Comparison of ENCODE assay signal across 17 mouse cellular contexts in genomic region chr14:34225986-34226385, GRCm38 (mm10). TPM values are rescaled to one million over a fixed set of nuclear protein-coding genes. Genes with fewer than 3 reads are reported as not detected.
DNase-seq lines count a peak whose midpoint lies in the region; ATAC-seq and TF ChIP-seq lines count a peak whose summit lies in the region.
"Had no signal": no experiment of that assay in that cellular context is flagged by ENCODE, and none has a peak within 500 bp of the region (broad histone marks: within the 10 kb centered on the region; RNA-seq: fewer than 3 reads in every experiment).

No protein-coding gene starts in this region.

- 80% methylated on average over 9 of the region's 9 CpGs for WGBS in intestine, embryonic 14.5 days
- WGBS in intestine, postnatal 0 days = 85% methylated on average over 9 of the region's 9 CpGs
- WGBS in limb, embryonic 10.5 days = 88% methylated on average over 9 of the region's 9 CpGs

- no peaks in the 10 kb centered on the region for H3K4me1 ChIP-seq in intestine, embryonic 14.5 days (replicated peaks; ENCODE audit: control insufficient read depth, insufficient read depth, low read length)
- H3K4me1 ChIP-seq in intestine, postnatal 0 days (replicated peaks; ENCODE audit: control insufficient read depth, insufficient read depth, low read length) = no peaks in the 10 kb centered on the region
- H3K4me1 ChIP-seq in limb, embryonic 10.5 days = peaks cover 7% of the 10 kb centered on the region; the same call in 1 of the 2 replicates
- H3K4me1 ChIP-seq: embryonic facial prominence, embryonic 10.5 days; embryonic facial prominence, embryonic 12.5 days; forebrain, embryonic 13.5 days; forebrain, embryonic 15.5 days had no signal

- DNase-seq in intestine, embryonic 14.5 days (ENCODE audit: low spot score) = peak; percentile 40
- DNase-seq in limb, embryonic 10.5 days (ENCODE audit: low spot score) = no peak
- DNase-seq in urinary bladder, adult 18-20 months (ENCODE audit: low spot score in 2 of 2) = no peak
- DNase-seq: adrenal gland, adult 8-10 months; adrenal gland, postnatal 14 days; adrenal gland, postnatal 36 days; cerebellum, adult 11-12 months; cerebellum, adult 9-10 months had no signal

- peaks cover 4% of the 10 kb centered on the region for H3K27me3 ChIP-seq in intestine, embryonic 14.5 days (replicated peaks; ENCODE audit: control insufficient read depth, insufficient read depth, low read length)
- H3K27me3 ChIP-seq in intestine, postnatal 0 days (replicated peaks; ENCODE audit: control insufficient read depth, insufficient read depth, low read length) = 0 out of 2 replicates have a peak, but pooled peaks cover 3% of the 10 kb centered on the region
- peaks cover 16% of the 10 kb centered on the region for H3K27me3 ChIP-seq in limb, embryonic 10.5 days (ENCODE audit: low read depth, poor library complexity, severe bottlenecking)

- no peak overlapping the region for H3K4me2 ChIP-seq in intestine, embryonic 14.5 days (ENCODE audit: low read length)
- no peak overlapping the region for H3K4me2 ChIP-seq in intestine, postnatal 0 days (replicated peaks; ENCODE audit: low read depth)
- H3K4me2 ChIP-seq: embryonic facial prominence, embryonic 12.5 days; forebrain, embryonic 13.5 days; forebrain, embryonic 15.5 days had no signal

- TF ChIP-seq CTCF in intestine, postnatal 0 days (IDR thresholded peaks at IDR 0.05; ENCODE audit: low read depth) = no peak

- no peaks in the 10 kb centered on the region for H3K36me3 ChIP-seq in intestine, embryonic 14.5 days (ENCODE audit: control insufficient read depth, insufficient read depth, low read length)
- no peaks in the 10 kb centered on the region for H3K36me3 ChIP-seq in intestine, postnatal 0 days (ENCODE audit: control insufficient read depth, insufficient read depth)
- no peaks in the 10 kb centered on the region for H3K36me3 ChIP-seq in limb, embryonic 10.5 days
- H3K36me3 ChIP-seq: embryonic facial prominence, embryonic 10.5 days; embryonic facial prominence, embryonic 12.5 days; forebrain, embryonic 15.5 days had no signal

- no peak overlapping the region for H3K27ac ChIP-seq in intestine, embryonic 14.5 days (ENCODE audit: low read depth)
- no peak overlapping the region for H3K27ac ChIP-seq in intestine, postnatal 0 days (ENCODE audit: low read depth, low read length)
- 0 out of 2 replicates have a peak overlapping the region, but pooled peaks have one; percentile 30 for H3K27ac ChIP-seq in limb, embryonic 10.5 days
- H3K27ac ChIP-seq: embryonic facial prominence, embryonic 10.5 days; embryonic facial prominence, embryonic 12.5 days; forebrain, embryonic 13.5 days; forebrain, embryonic 15.5 days had no signal

- H3K4me3 ChIP-seq in intestine, embryonic 14.5 days (ENCODE audit: low read depth, low read length) = no peak overlapping the region
- no peak overlapping the region for H3K4me3 ChIP-seq in intestine, postnatal 0 days (ENCODE audit: low read depth, low read length)
- no peak overlapping the region for H3K4me3 ChIP-seq in limb, embryonic 10.5 days
- H3K4me3 ChIP-seq: embryonic facial prominence, embryonic 10.5 days; embryonic facial prominence, embryonic 12.5 days; forebrain, embryonic 13.5 days; forebrain, embryonic 15.5 days had no signal

- ATAC-seq in intestine, embryonic 14.5 days (replicated peaks; ENCODE audit: low FRiP score, low TSS enrichment, low read depth) = no peak
- no peak for ATAC-seq in intestine, postnatal 0 days
- ATAC-seq in neutrophil, adult 5-6 weeks (ENCODE audit: extremely low read depth, insufficient number of reproducible peaks, low FRiP score, poor library complexity, severe bottlenecking) = 0 out of 2 replicates have a peak, but pooled peaks have one; percentile 8
- ATAC-seq: forebrain, embryonic 13.5 days; forebrain, embryonic 15.5 days; forebrain, postnatal 0 days had no signal

- H3K9me3 ChIP-seq in intestine, embryonic 14.5 days (ENCODE audit: control insufficient read depth, low read length) = no peaks in the 10 kb centered on the region
- no peaks in the 10 kb centered on the region for H3K9me3 ChIP-seq in intestine, postnatal 0 days (ENCODE audit: control insufficient read depth)
- H3K9me3 ChIP-seq in limb, embryonic 10.5 days (replicated peaks) = no peaks in the 10 kb centered on the region
- H3K9me3 ChIP-seq: embryonic facial prominence, embryonic 10.5 days; embryonic facial prominence, embryonic 12.5 days; forebrain, embryonic 13.5 days; forebrain, embryonic 15.5 days had no signal

- no peak overlapping the region for H3K9ac ChIP-seq in intestine, embryonic 14.5 days (ENCODE audit: low read length)
- no peak overlapping the region for H3K9ac ChIP-seq in intestine, postnatal 0 days (ENCODE audit: low read depth, low read length)
- H3K9ac ChIP-seq: embryonic facial prominence, embryonic 12.5 days; forebrain, embryonic 13.5 days; forebrain, embryonic 15.5 days; forebrain, postnatal 0 days had no signal

RNA-seq across cellular contexts. Expression of gene Syt15, which starts 6.6 kb away (rescaled TPM):
- 0.54 and 0.60 TPM in 2 replicates for polyA plus RNA-seq in intestine, embryonic 14.5 days (2014; fragmentation: Nextera tagmentation; extraction: Ambion mirVana)
- polyA plus RNA-seq in intestine, postnatal 0 days (2015; fragmentation: Nextera tagmentation; extraction: Ambion mirVana) = 1.0 and 1.2 TPM in 2 replicates
- polyA plus RNA-seq in limb, embryonic 10.5 days (2016; fragmentation: Nextera tagmentation; extraction: Ambion mirVana) = 0.05 TPM in 1 of 2 replicates, not detected in the other
- total RNA-seq in neutrophil, adult 5-6 weeks (2017) = not detected in 2 replicates
- total RNA-seq: ES-E14, MEL had no signal

RNA-seq across cellular contexts. Expression of gene Gprin2, which starts 24.5 kb away (rescaled TPM):
- polyA plus RNA-seq in intestine, embryonic 14.5 days (2014; fragmentation: Nextera tagmentation; extraction: Ambion mirVana) = 0.39 TPM in 2 replicates
- polyA plus RNA-seq in intestine, postnatal 0 days (2015; fragmentation: Nextera tagmentation; extraction: Ambion mirVana) = 0.13 and 0.17 TPM in 2 replicates
- 0.43 TPM in 2 replicates for polyA plus RNA-seq in limb, embryonic 10.5 days (2016; fragmentation: Nextera tagmentation; extraction: Ambion mirVana)
- not detected in 2 replicates for total RNA-seq in neutrophil, adult 5-6 weeks (2017)
